Mouse (Mus musculus) kidney, postnatal 0 days (tissue): ENCODE data around the gene Igf1. TPM values are rescaled to one million over a fixed set of nuclear protein-coding genes. Genes with fewer than 3 reads are reported as not detected.

Experiments used
- ATAC-seq: fragments of 200-750 bp; cut with Nextera tagmentation; replicated peaks from 2 replicates; pipeline ENCODE4 v1.8.0; 2017; ENCODE audit warnings: low read depth, moderate number of reproducible peaks, moderate TSS enrichment, moderate library complexity; ENCODE audit not compliant: low FRiP score
- DNase-seq: peaks from one replicate; pipeline ENCODE4 v3.0.0-alpha.2; 2016; ENCODE audit warnings: low spot score
- H3K27ac ChIP-seq: fragments of 300-500 bp; sonication (generic); 2 replicates; pipeline ENCODE4 v1.5.1; 2014; ENCODE audit warnings: mild to moderate bottlenecking
- H3K27me3 ChIP-seq: fragments of 300-500 bp; sonication (generic); 2 replicates; pipeline ENCODE4 v1.6.1; 2014; ENCODE audit warnings: low read length, mixed read lengths; ENCODE audit not compliant: insufficient read depth
- H3K36me3 ChIP-seq: fragments of 300-500 bp; sonication (generic); 2 replicates; pipeline ENCODE4 v1.6.1; 2014; ENCODE audit warnings: low read length, mixed read lengths; ENCODE audit not compliant: insufficient read depth
- H3K4me1 ChIP-seq: fragments of 300-500 bp; sonication (generic); replicated peaks from 2 replicates; pipeline ENCODE4 v1.6.1; 2014; ENCODE audit warnings: antibody characterized with exemption, low read length, mixed read lengths; ENCODE audit not compliant: insufficient read depth
- H3K4me2 ChIP-seq: fragments of 300-500 bp; sonication (generic); 2 replicates; pipeline ENCODE4 v1.6.1; 2014; ENCODE audit warnings: mild to moderate bottlenecking, low read length, moderate library complexity, mixed read lengths
- H3K4me3 ChIP-seq: fragments of 300-500 bp; sonication (generic); replicated peaks from 2 replicates; pipeline ENCODE4 v1.5.1; 2014; ENCODE audit warnings: low read depth, low read length
- H3K9ac ChIP-seq: fragments of 300-500 bp; sonication (generic); 2 replicates; pipeline ENCODE4 v1.6.1; 2014; ENCODE audit warnings: low read depth, low read length
- H3K9me3 ChIP-seq: fragments of 300-500 bp; sonication (generic); replicated peaks from 2 replicates; pipeline ENCODE4 v1.6.1; 2016; ENCODE audit warnings: low read length, inconsistent platforms, mixed read lengths
- CTCF ChIP-seq: IDR thresholded peaks from 2 replicates; pipeline ENCODE4 v1.5.1; 2016; ENCODE audit warnings: antibody characterized with exemption, low read depth, mild to moderate bottlenecking, moderate library complexity
- WGBS: fragments of 180-500 bp; shearing (Covaris S2); extraction: QIAGEN DNeasy Blood & Tissue Kit; methylation state at CpG from one replicate; pipeline ENCODE4 v1.1.7; 2014; 5-methylcytosine and 5-hydroxymethylcytosine counted together
- polyA plus RNA-seq: library from polyadenylated mRNA; unstranded; fragments of >200 nt; fragmentation: Nextera tagmentation; extraction: Ambion mirVana; gene quantifications from 2 replicates; pipeline ENCODE4 v1.2.1, GENCODE M21; 2015

Igf1 gene
- polyA plus RNA-seq, 1 experiment from 2014 or later, result 23.1 TPM

- 47% methylated on average over 5 of the region's 5 CpGs for WGBS
- Histone ChIP-seq H3K9me3 (no peaks in the 10 kb centered on the region), H3K27me3 (no peaks in the 10 kb centered on the region), H3K4me1 (no peaks in the 10 kb centered on the region; the same call in 1 of the 2 replicates), H3K4me3 (no peak overlapping the region), H3K27ac (no peak overlapping the region), H3K4me2 (no peak overlapping the region), H3K9ac (no peak overlapping the region), H3K36me3 (no peaks in the 10 kb centered on the region)
- no peak for ATAC-seq
- no peak for TF ChIP-seq CTCF
- DNase-seq, result no peak
Observed at GRCm38 (mm10) chr10:87904324-87904723, 46.3 kb downstream of the Igf1 start.

GRCm38 (mm10) chr10:87905087-87905486 lies 47.0 kb downstream of the Igf1 start:
- DNase-seq (no peak), ATAC-seq (no peak)
- H3K27ac ChIP-seq, result no peak overlapping the region
- whole genome bisulfite sequencing, result 82% methylated on average over 3 of the region's 3 CpGs
- no peak overlapping the region for H3K4me3 ChIP-seq
- H3K27me3 ChIP-seq, result no peaks in the 10 kb centered on the region
- H3K36me3 ChIP-seq, result no peaks in the 10 kb centered on the region
- H3K9me3 ChIP-seq, result no peaks in the 10 kb centered on the region
- no peak overlapping the region for H3K9ac ChIP-seq
- no peak for TF ChIP-seq CTCF
- no peak overlapping the region for H3K4me2 ChIP-seq
- no peaks in the 10 kb centered on the region; the same call in 1 of the 2 replicates for H3K4me1 ChIP-seq

- WGBS, result 53% methylated on average over 3 of the region's 3 CpGs
Observed at GRCm38 (mm10) chr10:87906121-87906520, 48.1 kb downstream of the Igf1 start.

GRCm38 (mm10) chr10:87906757-87907307 lies 48.8 kb downstream of the Igf1 start:
- Histone ChIP-seq H3K27ac (no peak overlapping the region), H3K9me3 (no peaks in the 10 kb centered on the region), H3K4me1 (no peaks in the 10 kb centered on the region; the same call in 1 of the 2 replicates), H3K36me3 (no peaks in the 10 kb centered on the region), H3K9ac (no peak overlapping the region), H3K4me2 (no peak overlapping the region), H3K4me3 (no peak overlapping the region), H3K27me3 (no peaks in the 10 kb centered on the region)
- ATAC-seq, result no peak
- DNase-seq, result no peak
- WGBS, result 78% methylated on average over 2 of the region's 2 CpGs
- TF ChIP-seq CTCF, result no peak

More at GRCm38 (mm10) chr10:87906121-87906520, 48.1 kb downstream of the Igf1 start:
- no peaks in the 10 kb centered on the region; the same call in 1 of the 2 replicates for H3K4me1 ChIP-seq
- no peaks in the 10 kb centered on the region for H3K36me3 ChIP-seq
- no peak overlapping the region for H3K4me3 ChIP-seq
- H3K4me2 ChIP-seq, result no peak overlapping the region
- H3K27me3 ChIP-seq, result no peaks in the 10 kb centered on the region
- H3K27ac ChIP-seq, result no peak overlapping the region
- no peaks in the 10 kb centered on the region for H3K9me3 ChIP-seq
- DNase-seq, result no peak
- no peak for ATAC-seq
- TF ChIP-seq CTCF, result no peak
- no peak overlapping the region for H3K9ac ChIP-seq

DNA sequence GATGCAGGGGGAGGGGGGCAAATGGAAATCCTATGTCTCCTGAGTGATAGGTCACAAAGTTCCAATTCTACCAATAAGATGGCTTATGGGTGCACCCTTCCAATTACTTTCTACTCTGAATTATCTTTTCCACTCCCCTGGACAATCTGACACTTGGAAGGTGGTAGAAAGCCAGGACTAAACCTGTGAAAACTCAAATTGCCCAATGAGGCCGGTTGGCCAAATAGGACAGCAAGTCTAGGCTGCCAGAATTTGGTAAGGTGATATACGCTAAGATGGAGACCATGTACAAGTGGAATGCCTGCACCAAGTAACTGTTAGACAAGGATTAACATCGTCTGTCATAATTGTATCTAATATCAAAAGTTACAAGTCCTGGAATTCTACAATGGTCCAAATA lies 55.8 kb downstream of the Igf1 start:
- no peak for DNase-seq
- no peaks in the 10 kb centered on the region for H3K4me1 ChIP-seq
- H3K36me3 ChIP-seq, result no peaks in the 10 kb centered on the region
- H3K9ac ChIP-seq, result no peak overlapping the region
- no peak for TF ChIP-seq CTCF
- H3K9me3 ChIP-seq, result no peaks in the 10 kb centered on the region
- H3K4me3 ChIP-seq, result no peak overlapping the region
- no peak overlapping the region for H3K27ac ChIP-seq
- 92% methylated on average over 3 of the region's 3 CpGs for WGBS
- ATAC-seq, result no peak
- no peak overlapping the region for H3K4me2 ChIP-seq
- no peaks in the 10 kb centered on the region for H3K27me3 ChIP-seq

- Histone ChIP-seq H3K27me3 (no peaks in the 10 kb centered on the region), H3K4me1 (no peaks in the 10 kb centered on the region), H3K27ac (no peak overlapping the region), H3K4me3 (no peak overlapping the region), H3K36me3 (no peaks in the 10 kb centered on the region), H3K4me2 (no peak overlapping the region), H3K9me3 (no peaks in the 10 kb centered on the region), H3K9ac (no peak overlapping the region)
- ATAC-seq (no peak), DNase-seq (no peak)
- TF ChIP-seq CTCF, result no peak
- WGBS, result 82% methylated on average over 10 of the region's 10 CpGs
Observed at GRCm38 (mm10) chr10:87914932-87915331, 56.9 kb downstream of the Igf1 start.

DNA sequence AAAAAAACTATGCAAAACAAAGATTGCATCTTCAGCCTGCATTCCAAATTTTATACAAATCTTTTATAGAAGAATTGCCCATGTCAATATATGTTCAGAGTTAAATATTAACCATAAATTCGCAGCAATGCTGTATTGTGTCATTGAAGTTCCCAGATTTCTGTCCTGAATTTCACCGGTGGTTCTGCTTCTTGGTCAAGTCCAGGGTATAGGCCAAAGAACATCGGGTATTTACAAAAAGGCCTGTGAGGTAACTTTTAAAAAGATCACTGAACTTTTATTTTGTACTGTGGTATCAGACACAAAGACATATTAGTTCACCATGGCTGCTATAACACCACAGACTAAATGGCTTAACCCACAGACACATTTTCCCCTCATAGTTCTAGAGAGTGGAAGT lies 57.7 kb downstream of the Igf1 start:
- H3K4me3 ChIP-seq, result no peak overlapping the region
- H3K9ac ChIP-seq, result no peak overlapping the region
- H3K9me3 ChIP-seq, result no peaks in the 10 kb centered on the region
- no peak for ATAC-seq
- H3K27me3 ChIP-seq, result no peaks in the 10 kb centered on the region
- TF ChIP-seq CTCF, result no peak
- 87% methylated on average over 3 of the region's 3 CpGs for WGBS
- H3K27ac ChIP-seq, result no peak overlapping the region
- no peaks in the 10 kb centered on the region for H3K4me1 ChIP-seq
- no peaks in the 10 kb centered on the region for H3K36me3 ChIP-seq
- DNase-seq, result no peak
- no peak overlapping the region for H3K4me2 ChIP-seq
